Mouse (Mus musculus): Measurements from ENCODE around the gene Hoxd13. TPM values are rescaled to one million over a fixed set of nuclear protein-coding genes. Genes with fewer than 3 reads are reported as not detected.

Hoxd13 gene
- polyA plus RNA-seq, 1 experiment from 2014 or later = 0.57 TPM

Small RNAs within 50 kb of the gene (microRNA-seq; reads per million reads assigned to microRNA genes)
- gene Gm44463 = not detected

Other genes with a start within 250 kb of the Hoxd13 start
- gene Lnpk, start 88.9 kb upstream of the Hoxd13 start, polyA plus RNA-seq (2016; fragmentation: Nextera tagmentation; extraction: Ambion mirVana) = 48.4 and 51.7 TPM in 2 replicates
- gene Evx2, start 8.8 kb upstream of the Hoxd13 start, polyA plus RNA-seq (2016; fragmentation: Nextera tagmentation; extraction: Ambion mirVana) = 1.1 and 1.2 TPM in 2 replicates
- 4.1 and 8.0 TPM in 2 replicates for gene Hoxd12, start 6.7 kb downstream of the Hoxd13 start, polyA plus RNA-seq (2016; fragmentation: Nextera tagmentation; extraction: Ambion mirVana)
- 19.1 and 25.2 TPM in 2 replicates for gene Hoxd11, start 11.2 kb downstream of the Hoxd13 start, polyA plus RNA-seq (2016; fragmentation: Nextera tagmentation; extraction: Ambion mirVana)
- gene Hoxd10, start 23.6 kb downstream of the Hoxd13 start, polyA plus RNA-seq (2016; fragmentation: Nextera tagmentation; extraction: Ambion mirVana) = 48.9 and 49.0 TPM in 2 replicates
- 34.4 and 36.8 TPM in 2 replicates for gene Hoxd9, start 29.4 kb downstream of the Hoxd13 start, polyA plus RNA-seq (2016; fragmentation: Nextera tagmentation; extraction: Ambion mirVana)
- gene Hoxd8, start 36.3 kb downstream of the Hoxd13 start, polyA plus RNA-seq (2016; fragmentation: Nextera tagmentation; extraction: Ambion mirVana) = 20.8 and 21.4 TPM in 2 replicates
- gene Hoxd3, start 43.6 kb downstream of the Hoxd13 start, polyA plus RNA-seq (2016; fragmentation: Nextera tagmentation; extraction: Ambion mirVana) = 55.9 and 68.9 TPM in 2 replicates
- gene Hoxd4, start 43.6 kb downstream of the Hoxd13 start, polyA plus RNA-seq (2016; fragmentation: Nextera tagmentation; extraction: Ambion mirVana) = 14.2 and 16.0 TPM in 2 replicates
- gene Gm28230, start 58.4 kb downstream of the Hoxd13 start, polyA plus RNA-seq (2016; fragmentation: Nextera tagmentation; extraction: Ambion mirVana) = 6.9 and 9.1 TPM in 2 replicates
- gene Hoxd1, start 94.7 kb downstream of the Hoxd13 start, polyA plus RNA-seq (2016; fragmentation: Nextera tagmentation; extraction: Ambion mirVana) = 6.8 and 7.8 TPM in 2 replicates
- gene Mtx2, start 157.5 kb downstream of the Hoxd13 start, polyA plus RNA-seq (2016; fragmentation: Nextera tagmentation; extraction: Ambion mirVana) = 139 and 144 TPM in 2 replicates

Data from neural tube, embryonic 12.5 days (tissue).